Mouse (Mus musculus): ENCODE measurements at regions not wholly inside any gene's neighbourhood (a gene's known extent, or its start where the extent isn't known, plus 50 kb on each side); places are given as distances from the start of the nearest gene placed in this dataset.

GRCm38 (mm10) chr2:92784916-92785315 is 130.0 kb upstream of the Syt13 start:
- Histone ChIP-seq H3K27me3 (replicated peaks) (peaks cover 29% of the 10 kb centered on the region), H3K79me2 (replicated peaks; ENCODE audit: control insufficient read depth, extremely low read depth, insufficient read depth, poor library complexity, severe bottlenecking) (no peaks in the 10 kb centered on the region), H3K4me2 (ENCODE audit: insufficient read depth, low read depth, poor library complexity, severe bottlenecking) (no peak overlapping the region), H3K4me3 (replicated peaks in 1 of 3; ENCODE audit: low read depth in 2 of 3, low read length in 2 of 3, poor library complexity in 1 of 3) (no peak overlapping the region), H3K27ac (ENCODE audit: insufficient read depth, low read depth) (no peak overlapping the region), H3K9me3 (replicated peaks; ENCODE audit: low read length) (no peaks in the 10 kb centered on the region), H3K4me1 (ENCODE audit: control insufficient read depth in 1 of 2, insufficient read depth in 2 of 2) (no peaks in the 10 kb centered on the region), H3K9ac (ENCODE audit: insufficient read depth, low read depth) (no peak overlapping the region), H3K36me3 (replicated peaks in 1 of 2; ENCODE audit: control insufficient read depth in 1 of 2, insufficient read depth in 1 of 2, low read length in 1 of 2) (no peaks in the 10 kb centered on the region)
- dilution Hi-C loops (cut with MboI; ENCODE audit: extremely low pct_ligation_motif_present, extremely low pct_unique_long_range_greater_than_20kb, low sequenced_read_pairs), result no loop called here
- TF ChIP-seq E2F4 (IDR thresholded peaks at IDR 0.05; ENCODE audit: insufficient replicate concordance, low read depth, low read length) (no peak), RAD21 (IDR thresholded peaks at IDR 0.05; ENCODE audit: low read depth, low read length) (no peak), POLR2A (IDR thresholded peaks at IDR 0.05; ENCODE audit: low read depth, low read length) (no peak), BHLHE40 (IDR thresholded peaks at IDR 0.05; ENCODE audit: low read depth, low read length) (no peak), USF2 (conservative IDR thresholded peaks at IDR 0.05; ENCODE audit: low read depth, low read length) (no peak), MEF2A (IDR thresholded peaks at IDR 0.05; ENCODE audit: borderline replicate concordance, low read depth, low read length) (no peak), TBP (conservative IDR thresholded peaks at IDR 0.05; ENCODE audit: low read depth, low read length) (no peak), HCFC1 (IDR thresholded peaks at IDR 0.05; ENCODE audit: low read depth, low read length) (no peak)
- in situ Hi-C loops (cut with MboI; ENCODE audit: low pct_ligation_motif_present, low pct_unique_long_range_greater_than_20kb, low sequenced_read_pairs), result no loop called here
- no peak for DNase-seq (ENCODE audit: extremely low read depth)

GRCm38 (mm10) chr2:92787925-92788410 is 126.9 kb upstream of the Syt13 start:
- no peaks in the 10 kb centered on the region for H3K4me1 ChIP-seq (ENCODE audit: control insufficient read depth in 1 of 2, insufficient read depth in 2 of 2)
- H3K79me2 ChIP-seq (replicated peaks; ENCODE audit: control insufficient read depth, extremely low read depth, insufficient read depth, poor library complexity, severe bottlenecking), result no peaks in the 10 kb centered on the region
- no peak for DNase-seq (ENCODE audit: extremely low read depth)
- TF ChIP-seq RCOR1 (conservative IDR thresholded peaks at IDR 0.05; ENCODE audit: low read depth, low read length), result no peak
- TF ChIP-seq SMC3 (IDR thresholded peaks at IDR 0.05; ENCODE audit: low read depth, low read length), result no peak
- TF ChIP-seq CHD2 (IDR thresholded peaks at IDR 0.05; ENCODE audit: low read length), result no peak
- TF ChIP-seq EP300 (IDR thresholded peaks at IDR 0.05; ENCODE audit: low read length), result no peak
- TF ChIP-seq NELFE (IDR thresholded peaks at IDR 0.05; ENCODE audit: low read depth, low read length), result no peak
- TF ChIP-seq RAD21 (IDR thresholded peaks at IDR 0.05; ENCODE audit: low read depth, low read length), result no peak
- H3K9me3 ChIP-seq (replicated peaks; ENCODE audit: low read length), result no peaks in the 10 kb centered on the region
- no peak overlapping the region for H3K4me2 ChIP-seq (ENCODE audit: insufficient read depth, low read depth, poor library complexity, severe bottlenecking)
- H3K27me3 ChIP-seq (replicated peaks), result peaks cover 25% of the 10 kb centered on the region
- dilution Hi-C loops (cut with MboI; ENCODE audit: extremely low pct_ligation_motif_present, extremely low pct_unique_long_range_greater_than_20kb, low sequenced_read_pairs), result no loop called here
- no peak overlapping the region for H3K27ac ChIP-seq (ENCODE audit: insufficient read depth, low read depth)
- H3K36me3 ChIP-seq (replicated peaks in 1 of 2; ENCODE audit: control insufficient read depth in 1 of 2, insufficient read depth in 1 of 2, low read length in 1 of 2), result no peaks in the 10 kb centered on the region
- in situ Hi-C loops (cut with MboI; ENCODE audit: low pct_ligation_motif_present, low pct_unique_long_range_greater_than_20kb, low sequenced_read_pairs), result no loop called here
- no peak overlapping the region for H3K4me3 ChIP-seq (replicated peaks in 1 of 3; ENCODE audit: low read depth in 2 of 3, low read length in 2 of 3, poor library complexity in 1 of 3)
- H3K9ac ChIP-seq (ENCODE audit: insufficient read depth, low read depth), result no peak overlapping the region

- DNase-seq (ENCODE audit: extremely low read depth), result no peak
- H3K9me3 ChIP-seq (replicated peaks; ENCODE audit: low read length), result no peaks in the 10 kb centered on the region
- dilution Hi-C loops (cut with MboI; ENCODE audit: extremely low pct_ligation_motif_present, extremely low pct_unique_long_range_greater_than_20kb, low sequenced_read_pairs) (no loop called here), in situ Hi-C loops (cut with MboI; ENCODE audit: low pct_ligation_motif_present, low pct_unique_long_range_greater_than_20kb, low sequenced_read_pairs) (no loop called here)
- H3K27ac ChIP-seq (ENCODE audit: insufficient read depth, low read depth), result no peak overlapping the region
- TF ChIP-seq ZC3H11A (IDR thresholded peaks at IDR 0.05; ENCODE audit: low read depth, low read length) (no peak), ZKSCAN1 (IDR thresholded peaks at IDR 0.05; ENCODE audit: borderline replicate concordance, low read depth, low read length) (no peak), RAD21 (IDR thresholded peaks at IDR 0.05; ENCODE audit: low read depth, low read length) (no peak), ELF1 (IDR thresholded peaks at IDR 0.05; ENCODE audit: low read depth, low read length) (no peak)
- H3K9ac ChIP-seq (ENCODE audit: insufficient read depth, low read depth), result no peak overlapping the region
- H3K4me1 ChIP-seq (ENCODE audit: control insufficient read depth in 1 of 2, insufficient read depth in 2 of 2), result no peaks in the 10 kb centered on the region
- H3K27me3 ChIP-seq (replicated peaks), result peaks cover 22% of the 10 kb centered on the region
- H3K36me3 ChIP-seq (replicated peaks in 1 of 2; ENCODE audit: control insufficient read depth in 1 of 2, insufficient read depth in 1 of 2, low read length in 1 of 2), result no peaks in the 10 kb centered on the region
- no peaks in the 10 kb centered on the region for H3K79me2 ChIP-seq (replicated peaks; ENCODE audit: control insufficient read depth, extremely low read depth, insufficient read depth, poor library complexity, severe bottlenecking)
- H3K4me2 ChIP-seq (ENCODE audit: insufficient read depth, low read depth, poor library complexity, severe bottlenecking), result no peak overlapping the region
- H3K4me3 ChIP-seq (replicated peaks in 1 of 3; ENCODE audit: low read depth in 2 of 3, low read length in 2 of 3, poor library complexity in 1 of 3), result no peak overlapping the region
Observed at GRCm38 (mm10) chr2:92788875-92789274, 126.0 kb upstream of the Syt13 start.
